Mouse (Mus musculus): ENCODE measurements around the gene Slc24a3. TPM values are rescaled to one million over a fixed set of nuclear protein-coding genes. Genes with fewer than 3 reads are reported as not detected.

Gene Slc24a3
- total RNA-seq, 2 experiments from 2014 or later = 21.4 to 27.5 TPM

DNA sequence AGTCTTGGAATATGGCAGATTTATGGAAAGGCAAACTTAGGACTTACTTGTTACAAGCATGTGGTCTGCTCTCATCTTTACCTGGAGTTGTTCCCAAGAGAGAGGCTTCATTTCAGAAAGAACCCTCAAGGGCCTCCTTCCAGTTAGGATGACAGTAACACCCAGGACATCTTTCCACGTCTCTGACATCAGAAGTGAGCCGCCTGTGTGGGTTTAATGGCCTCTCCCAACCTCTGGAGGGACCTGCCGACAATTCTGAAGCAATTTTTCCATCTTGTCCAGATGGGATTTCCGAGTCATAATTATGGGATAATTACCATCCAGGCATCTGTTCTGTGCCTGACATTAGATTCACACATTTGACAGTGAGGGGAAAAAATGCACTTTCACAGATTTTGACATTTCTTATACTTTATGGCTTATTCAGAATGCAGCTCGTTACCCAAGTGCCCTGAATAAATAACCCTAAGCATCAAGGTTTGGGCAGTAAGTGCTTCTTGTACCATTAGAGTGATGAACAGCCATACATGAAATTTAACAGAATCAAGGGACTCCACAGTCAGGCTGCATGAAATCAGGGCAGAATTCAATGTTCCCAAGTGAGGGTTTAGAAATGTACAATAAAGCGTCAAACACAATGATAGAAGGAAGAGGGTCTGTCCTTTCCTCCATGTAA, 463.7 kb downstream of the Slc24a3 start:
- DNase-seq = no peak

DNA sequence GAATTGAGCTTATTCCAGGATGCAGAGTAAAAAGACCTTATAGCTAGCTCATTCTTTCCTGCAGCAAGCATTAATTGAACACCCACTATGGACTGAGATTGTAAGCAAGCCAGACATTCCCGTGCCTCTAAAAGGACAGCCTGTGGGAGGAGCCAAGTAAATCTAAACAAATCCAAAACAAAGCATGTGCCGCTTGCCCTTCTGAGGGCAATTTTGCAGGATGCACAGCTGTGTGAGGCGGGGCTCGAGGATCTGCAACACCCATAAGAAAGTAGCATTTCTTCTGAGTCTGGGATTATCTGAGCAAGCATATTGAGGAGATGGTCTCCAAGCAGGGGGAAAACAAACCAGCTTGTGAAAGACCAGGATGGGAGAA, 464.2 kb downstream of the Slc24a3 start:
- DNase-seq = no peak

- no peak for DNase-seq
Observed at GRCm38 (mm10) chr2:145633811-145634210, 466.3 kb downstream of the Slc24a3 start.

DNA sequence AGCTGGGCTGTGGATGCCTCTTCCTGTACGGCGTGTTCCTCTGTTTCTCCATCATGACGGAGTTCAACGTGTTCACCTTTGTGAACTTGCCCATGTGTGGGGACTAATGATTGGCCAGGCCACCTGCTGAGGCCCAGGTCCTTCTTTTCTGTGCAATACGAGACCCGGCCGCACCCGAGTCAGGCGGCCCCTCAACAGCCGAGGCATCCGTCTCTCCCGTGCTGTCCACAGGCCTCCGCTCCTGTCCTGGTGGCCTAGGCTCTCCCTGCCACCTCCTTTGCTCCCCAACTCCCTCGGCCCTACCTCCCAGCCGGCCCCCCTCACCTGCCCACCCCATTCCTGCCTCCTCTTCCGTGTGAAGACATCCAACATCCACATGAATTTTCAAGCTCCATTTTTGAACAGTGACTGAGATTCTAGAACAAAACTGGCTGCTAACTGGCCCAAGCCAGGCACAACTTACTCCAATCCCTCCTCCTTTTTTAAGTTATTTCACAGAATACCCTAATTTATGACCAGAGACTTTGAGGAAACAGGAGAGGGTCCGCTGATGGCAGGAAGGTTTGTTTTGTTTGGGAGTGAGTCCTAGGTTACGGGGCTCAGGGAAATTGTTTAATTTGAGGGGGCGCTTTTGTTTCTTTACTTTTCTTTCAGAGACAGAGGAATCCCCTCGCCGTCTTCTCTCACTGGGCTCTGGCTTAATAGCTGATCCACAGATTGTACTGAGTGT, 472.9 kb downstream of the Slc24a3 start:
- no peak for DNase-seq

GRCm38 (mm10) chr2:145655373-145655960, 487.9 kb downstream of the Slc24a3 start:
- DNase-seq = no peak

DNA sequence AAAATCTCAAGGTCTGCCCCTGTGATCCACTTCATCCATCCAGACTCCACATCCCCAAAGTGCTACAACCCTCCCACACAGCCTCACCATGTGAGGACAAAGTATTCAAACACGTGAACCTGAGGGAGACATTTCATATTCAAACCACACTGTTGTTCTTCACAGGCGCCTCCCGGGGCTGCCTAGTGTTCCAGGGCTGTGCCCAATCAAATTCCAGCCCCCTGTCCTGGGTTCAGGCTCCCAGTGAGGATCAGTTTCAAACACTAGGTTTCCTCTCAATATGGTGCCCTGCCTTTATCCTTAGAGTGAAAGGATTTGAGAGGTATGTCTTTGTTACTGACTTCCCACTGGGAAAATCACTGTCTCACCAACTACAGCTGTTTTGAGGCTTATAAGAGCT, 488.6 kb downstream of the Slc24a3 start:
- no peak for DNase-seq

DNA sequence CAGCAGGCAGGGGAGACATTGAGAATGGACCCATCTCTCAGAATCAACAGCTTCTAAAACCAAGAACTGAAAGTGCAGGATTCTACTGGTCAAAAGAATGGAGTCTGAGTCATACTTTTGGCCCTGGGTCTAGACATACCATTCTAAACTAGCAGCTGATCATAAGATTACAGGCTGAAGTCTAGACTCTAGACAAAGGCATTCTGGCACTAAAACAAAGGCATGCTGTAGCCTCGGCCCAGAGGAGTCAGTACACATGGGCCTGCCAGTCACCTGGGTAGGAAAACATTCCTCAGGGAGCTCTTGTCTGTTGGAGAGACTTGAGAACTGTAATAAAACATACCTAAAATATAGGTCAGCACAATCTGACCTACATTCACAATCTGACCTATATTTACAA, 489.2 kb downstream of the Slc24a3 start:
- DNase-seq = no peak

DNA sequence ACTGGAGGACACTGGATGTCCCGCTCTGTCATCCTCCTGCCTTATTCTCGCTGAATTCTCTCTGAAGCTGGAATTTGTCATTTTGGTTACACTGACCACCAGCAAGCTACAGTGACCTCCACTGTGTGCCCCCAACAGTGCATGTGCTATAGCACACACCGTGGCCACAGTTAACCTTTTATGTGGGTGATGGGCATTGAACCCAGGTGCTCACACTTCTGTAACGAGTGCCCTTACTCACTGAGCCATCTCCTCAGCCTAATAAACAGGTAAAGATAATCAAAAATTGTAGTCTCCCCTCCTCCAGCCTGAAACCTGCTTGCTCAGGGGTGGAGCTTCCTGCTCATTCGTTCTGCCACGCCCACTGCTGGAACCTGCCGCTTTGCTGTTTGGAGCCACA, 493.7 kb downstream of the Slc24a3 start:
- DNase-seq = no peak

- no peak for DNase-seq
Observed at GRCm38 (mm10) chr2:145663899-145664298, 496.3 kb downstream of the Slc24a3 start.

GRCm38 (mm10) chr2:145664311-145664710, 496.8 kb downstream of the Slc24a3 start:
- no peak for DNase-seq

GRCm38 (mm10) chr2:145668135-145668534, 500.6 kb downstream of the Slc24a3 start:
- DNase-seq = no peak

DNA sequence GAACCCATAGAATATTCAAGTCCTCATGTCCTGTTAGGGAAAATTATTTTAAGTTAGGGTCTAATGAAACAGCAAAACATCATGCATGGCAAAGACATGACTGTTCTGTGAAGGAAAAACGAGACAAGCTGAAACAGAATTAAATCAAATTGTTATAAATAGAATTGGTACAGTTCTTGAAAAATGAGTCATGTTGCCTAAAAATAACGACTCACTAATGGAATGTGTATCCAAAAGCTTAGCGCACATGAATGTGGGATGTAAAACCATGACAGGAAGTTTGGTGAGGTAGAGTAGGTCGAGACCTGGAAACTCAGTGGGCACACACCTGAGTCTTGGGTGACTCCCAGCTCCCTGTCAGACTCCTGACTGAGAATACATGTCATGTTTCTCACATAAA, 502.6 kb downstream of the Slc24a3 start:
- no peak for DNase-seq

DNA sequence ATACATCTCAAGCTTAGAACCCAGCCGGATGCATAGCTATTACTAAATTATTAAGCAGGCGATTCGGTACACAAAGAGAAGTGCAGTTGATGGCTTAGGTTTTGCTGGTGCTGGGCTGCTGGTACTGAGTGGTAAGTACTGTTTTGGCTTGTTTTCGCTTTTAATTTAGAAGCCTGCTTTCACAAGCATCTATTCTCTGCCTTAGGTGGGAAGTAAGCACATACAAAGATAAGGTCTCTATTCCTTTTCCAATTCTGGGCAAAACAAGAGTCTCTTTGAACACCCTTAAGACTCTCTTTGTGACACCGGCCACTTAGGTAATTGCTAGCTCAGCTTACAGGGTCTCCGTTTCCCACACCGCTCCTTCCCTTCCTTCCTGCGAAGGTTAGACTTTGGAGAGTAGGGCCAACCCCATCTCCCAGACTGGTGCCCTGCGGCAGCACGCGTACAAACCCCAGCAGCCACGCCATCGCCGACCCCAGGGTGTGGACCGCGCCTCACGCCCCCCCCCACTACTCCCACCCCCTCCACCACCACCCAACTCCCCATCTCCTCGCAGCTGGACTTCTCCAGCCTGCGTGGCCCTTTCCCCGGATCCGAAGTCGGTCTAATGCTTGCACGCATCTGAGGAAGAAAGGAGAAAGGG, 507.1 kb downstream of the Slc24a3 start:
- DNase-seq = no peak

DNA sequence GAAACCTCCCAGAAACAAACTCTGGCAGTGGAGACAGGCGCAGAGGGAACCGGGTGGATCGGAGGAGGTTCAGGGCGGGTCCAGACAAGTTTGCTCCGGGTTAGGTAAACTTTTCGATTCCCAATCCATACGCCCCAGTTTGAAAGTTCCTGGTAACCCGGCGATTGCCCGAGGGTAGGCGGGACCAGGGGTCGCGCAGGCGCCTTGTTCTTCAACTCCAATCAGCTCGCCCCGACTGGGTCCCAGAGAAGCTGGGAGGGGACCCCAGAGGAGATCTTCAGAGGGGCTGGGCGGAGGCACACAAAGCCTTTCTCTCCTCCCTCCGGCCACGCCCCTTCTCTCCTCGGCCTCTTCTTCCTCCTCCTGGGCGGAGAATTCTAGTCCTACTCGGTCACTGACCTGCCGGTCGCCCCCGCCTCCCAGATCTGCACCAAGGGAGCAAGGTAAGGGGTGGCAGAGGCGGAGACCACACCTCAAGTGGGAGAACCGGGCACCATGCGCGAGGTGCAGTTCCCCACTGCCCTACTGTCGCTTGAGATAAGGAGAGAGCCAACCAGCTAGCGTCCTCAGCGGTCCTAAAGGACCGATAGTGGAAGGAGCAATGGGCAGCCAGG, 507.7 kb downstream of the Slc24a3 start, which contains the start of gene Rin2:
Rin2 (plus strand) TSS at position 74 of the 614 bp plus-strand sequence.
- DNase-seq = peak; percentile 80 to 85

- peak; percentile 47 to 66 for DNase-seq
Observed at GRCm38 (mm10) chr2:145675756-145676543, 508.4 kb downstream of the Slc24a3 start.

- DNase-seq = peak in 1 of 2 experiments; percentile 29
Observed at GRCm38 (mm10) chr2:145676544-145676925, 509.0 kb downstream of the Slc24a3 start.

DNA sequence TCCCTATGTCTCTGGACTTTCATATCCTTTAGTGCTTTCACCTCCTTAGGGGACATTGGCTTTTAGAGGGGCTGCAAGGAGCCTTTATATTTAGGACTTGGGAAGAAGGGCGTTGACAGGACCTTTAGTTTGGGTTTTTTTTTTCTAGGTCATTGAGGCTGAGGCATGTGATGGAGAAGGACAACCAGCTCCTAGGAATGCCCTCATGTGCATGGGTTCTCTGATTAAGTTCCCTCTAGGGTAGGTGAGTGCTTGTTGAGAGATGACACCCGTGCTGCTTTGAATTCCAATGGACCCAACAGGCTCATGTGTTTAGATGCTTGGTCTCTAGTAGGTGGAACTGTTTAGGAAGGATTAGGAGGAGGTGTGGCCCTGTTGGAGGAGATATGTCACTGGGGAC, 509.4 kb downstream of the Slc24a3 start:
- DNase-seq = no peak

DNA sequence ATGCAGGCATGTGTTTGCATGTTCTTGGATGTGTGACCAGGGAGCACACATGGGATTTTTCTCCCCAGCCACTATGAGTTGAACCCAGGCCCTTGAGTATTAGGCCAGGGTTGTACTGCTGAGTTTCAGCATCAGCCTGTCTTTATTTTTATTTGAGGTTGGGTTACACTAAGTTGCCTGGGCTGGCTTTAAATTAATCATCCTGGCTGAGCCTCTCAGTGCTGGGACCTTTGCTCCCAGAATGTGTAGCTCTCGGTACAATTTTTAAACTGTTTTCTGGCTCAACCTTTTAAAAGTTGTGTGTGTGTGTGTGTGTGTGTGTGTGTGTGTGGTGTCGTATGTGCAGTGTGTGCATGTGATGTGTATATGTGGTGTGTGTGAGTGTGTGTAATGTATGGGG, 512.6 kb downstream of the Slc24a3 start:
- DNase-seq = no peak

DNA sequence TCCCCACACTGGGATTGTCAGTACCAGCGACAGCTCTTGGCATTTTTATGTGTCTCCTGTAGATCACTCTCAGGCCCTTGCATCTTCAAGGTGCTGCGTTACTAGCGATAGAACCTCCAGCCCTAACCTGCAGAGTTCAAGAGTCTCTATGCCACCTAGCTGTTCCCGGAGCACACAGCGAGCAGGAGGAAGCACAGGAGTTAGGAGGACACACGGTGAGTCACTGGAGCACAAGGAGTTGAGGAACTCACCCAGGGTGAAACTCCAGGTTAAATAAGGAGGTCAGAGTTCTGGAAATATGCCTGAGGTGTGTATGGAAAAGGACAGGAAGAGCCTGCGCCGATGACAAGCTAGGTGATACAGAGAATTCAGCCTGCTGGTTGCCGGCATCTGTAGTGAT, 513.2 kb downstream of the Slc24a3 start:
- no peak for DNase-seq

GRCm38 (mm10) chr2:145681626-145682025, 514.1 kb downstream of the Slc24a3 start:
- DNase-seq = no peak

DNA sequence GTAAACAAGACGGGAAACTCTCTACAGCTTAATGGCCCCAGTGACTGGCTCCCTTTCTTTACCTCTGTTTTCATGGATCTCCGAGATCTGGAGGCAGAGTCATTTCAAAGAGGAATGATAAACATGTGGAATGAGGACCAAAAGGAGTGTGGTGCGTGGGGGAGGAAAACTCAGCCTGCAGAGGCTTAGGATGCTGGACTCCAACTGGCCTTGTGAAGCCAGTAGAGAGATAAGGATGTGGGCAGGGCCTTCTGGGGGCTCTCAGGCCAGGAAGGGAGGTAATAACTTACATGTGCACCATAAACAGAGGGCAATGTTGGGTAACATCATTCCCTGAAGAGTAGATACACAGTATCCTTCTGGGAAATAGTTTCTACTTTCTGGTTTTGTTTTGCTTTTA, 515.4 kb downstream of the Slc24a3 start:
- no peak for DNase-seq

DNA sequence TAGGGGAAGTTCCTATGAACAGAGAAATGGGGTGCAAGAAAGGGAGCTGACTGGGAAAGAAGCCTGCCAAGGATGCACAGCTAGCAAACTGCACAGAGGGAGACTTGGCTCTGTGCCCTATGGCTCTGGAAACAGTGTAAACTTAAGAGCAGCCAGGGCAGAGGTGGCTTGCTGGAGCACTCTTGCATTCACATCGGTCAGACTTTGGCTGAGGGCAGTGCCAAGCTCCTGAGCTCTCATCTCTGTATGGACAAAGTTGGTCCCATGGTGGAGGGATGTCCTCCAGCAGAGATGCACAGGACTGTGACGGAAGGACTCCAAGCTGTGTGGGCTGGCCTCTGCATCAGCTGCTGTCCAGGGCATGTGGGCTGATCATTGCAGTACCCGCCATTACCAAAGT, 516.0 kb downstream of the Slc24a3 start:
- peak; percentile 60 to 64 for DNase-seq

Measured in adrenal gland, postnatal 36 days (tissue).